Mouse (Mus musculus): Measurements from ENCODE around the gene Ppip5k2. TPM values are rescaled to one million over a fixed set of nuclear protein-coding genes. Genes with fewer than 3 reads are reported as not detected.
A peak's percentile ranks its signal among the peaks of the same experiment; 100 is the strongest.

Ppip5k2 gene
- polyA plus RNA-seq, 1 experiment from 2014 or later, result 56.9 TPM

GRCm38 (mm10) chr1:97698956-97699570 is 71.1 kb downstream of the Ppip5k2 start:
- no peak for DNase-seq (ENCODE audit: low spot score)
- H3K4me3 ChIP-seq (ENCODE audit: low read depth, low read length), result no peak overlapping the region
- H3K4me2 ChIP-seq (replicated peaks; ENCODE audit: low read depth, low read length), result no peak overlapping the region
- no peaks in the 10 kb centered on the region for H3K4me1 ChIP-seq (replicated peaks; ENCODE audit: control insufficient read depth, insufficient read depth, low read length)
- peak; percentile 55; the same call in 1 of the 2 replicates for ATAC-seq (ENCODE audit: low FRiP score)
- H3K27ac ChIP-seq (ENCODE audit: low read depth, low read length), result no peak overlapping the region
- 26% methylated on average over 11 of the region's 11 CpGs for WGBS
- no peak overlapping the region for H3K9ac ChIP-seq (ENCODE audit: low read depth, low read length)
- no peaks in the 10 kb centered on the region for H3K36me3 ChIP-seq (ENCODE audit: control insufficient read depth, insufficient read depth, low read length)
- H3K9me3 ChIP-seq (ENCODE audit: control insufficient read depth, low read length), result no peaks in the 10 kb centered on the region
- H3K27me3 ChIP-seq (ENCODE audit: control insufficient read depth, insufficient read depth, low read length), result no peaks in the 10 kb centered on the region

GRCm38 (mm10) chr1:97697273-97697672 is 72.9 kb downstream of the Ppip5k2 start:
- Histone ChIP-seq H3K4me2 (replicated peaks; ENCODE audit: low read depth, low read length) (no peak overlapping the region), H3K9ac (ENCODE audit: low read depth, low read length) (no peak overlapping the region), H3K36me3 (ENCODE audit: control insufficient read depth, insufficient read depth, low read length) (no peaks in the 10 kb centered on the region), H3K4me1 (replicated peaks; ENCODE audit: control insufficient read depth, insufficient read depth, low read length) (no peaks in the 10 kb centered on the region), H3K27me3 (ENCODE audit: control insufficient read depth, insufficient read depth, low read length) (no peaks in the 10 kb centered on the region), H3K27ac (ENCODE audit: low read depth, low read length) (no peak overlapping the region), H3K9me3 (ENCODE audit: control insufficient read depth, low read length) (no peaks in the 10 kb centered on the region), H3K4me3 (ENCODE audit: low read depth, low read length) (no peak overlapping the region)
- WGBS, result 89% methylated on average over 1 of the region's 1 CpGs
- DNase-seq (ENCODE audit: low spot score) (no peak), ATAC-seq (ENCODE audit: low FRiP score) (no peak)

GRCm38 (mm10) chr1:97693825-97694224 is 76.4 kb downstream of the Ppip5k2 start:
- Histone ChIP-seq H3K36me3 (ENCODE audit: control insufficient read depth, insufficient read depth, low read length) (no peaks in the 10 kb centered on the region), H3K9me3 (ENCODE audit: control insufficient read depth, low read length) (no peaks in the 10 kb centered on the region), H3K4me1 (replicated peaks; ENCODE audit: control insufficient read depth, insufficient read depth, low read length) (no peaks in the 10 kb centered on the region), H3K9ac (ENCODE audit: low read depth, low read length) (no peak overlapping the region), H3K27ac (ENCODE audit: low read depth, low read length) (no peak overlapping the region), H3K4me2 (replicated peaks; ENCODE audit: low read depth, low read length) (no peak overlapping the region), H3K4me3 (ENCODE audit: low read depth, low read length) (no peak overlapping the region), H3K27me3 (ENCODE audit: control insufficient read depth, insufficient read depth, low read length) (no peaks in the 10 kb centered on the region)
- ATAC-seq (ENCODE audit: low FRiP score), result no peak
- DNase-seq (ENCODE audit: low spot score), result no peak

GRCm38 (mm10) chr1:97688756-97689155 is 81.5 kb downstream of the Ppip5k2 start:
- Histone ChIP-seq H3K9ac (ENCODE audit: low read depth, low read length) (no peak overlapping the region), H3K27me3 (ENCODE audit: control insufficient read depth, insufficient read depth, low read length) (no peaks in the 10 kb centered on the region), H3K36me3 (ENCODE audit: control insufficient read depth, insufficient read depth, low read length) (no peaks in the 10 kb centered on the region), H3K27ac (ENCODE audit: low read depth, low read length) (no peak overlapping the region), H3K4me2 (replicated peaks; ENCODE audit: low read depth, low read length) (no peak overlapping the region), H3K4me3 (ENCODE audit: low read depth, low read length) (no peak overlapping the region), H3K9me3 (ENCODE audit: control insufficient read depth, low read length) (no peaks in the 10 kb centered on the region), H3K4me1 (replicated peaks; ENCODE audit: control insufficient read depth, insufficient read depth, low read length) (no peaks in the 10 kb centered on the region)
- DNase-seq (ENCODE audit: low spot score) (peak; percentile 64), ATAC-seq (ENCODE audit: low FRiP score) (peak; percentile 81)
- 19% methylated on average over 3 of the region's 3 CpGs for WGBS

GRCm38 (mm10) chr1:97676526-97677177 is 93.6 kb downstream of the Ppip5k2 start:
- no peak for ATAC-seq (ENCODE audit: low FRiP score)
- H3K4me1 ChIP-seq (replicated peaks; ENCODE audit: control insufficient read depth, insufficient read depth, low read length), result no peaks in the 10 kb centered on the region
- H3K4me3 ChIP-seq (ENCODE audit: low read depth, low read length), result no peak overlapping the region
- no peaks in the 10 kb centered on the region for H3K9me3 ChIP-seq (ENCODE audit: control insufficient read depth, low read length)
- H3K4me2 ChIP-seq (replicated peaks; ENCODE audit: low read depth, low read length), result no peak overlapping the region
- H3K27me3 ChIP-seq (ENCODE audit: control insufficient read depth, insufficient read depth, low read length), result no peaks in the 10 kb centered on the region
- H3K9ac ChIP-seq (ENCODE audit: low read depth, low read length), result no peak overlapping the region
- DNase-seq (ENCODE audit: low spot score), result no peak
- H3K36me3 ChIP-seq (ENCODE audit: control insufficient read depth, insufficient read depth, low read length), result no peaks in the 10 kb centered on the region
- WGBS, result 79% methylated on average over 4 of the region's 4 CpGs
- no peak overlapping the region for H3K27ac ChIP-seq (ENCODE audit: low read depth, low read length)

- H3K9me3 ChIP-seq (ENCODE audit: control insufficient read depth, low read length), result no peaks in the 10 kb centered on the region
- no peak for ATAC-seq (ENCODE audit: low FRiP score)
- no peak overlapping the region for H3K9ac ChIP-seq (ENCODE audit: low read depth, low read length)
- H3K4me3 ChIP-seq (ENCODE audit: low read depth, low read length), result no peak overlapping the region
- no peaks in the 10 kb centered on the region for H3K36me3 ChIP-seq (ENCODE audit: control insufficient read depth, insufficient read depth, low read length)
- no peaks in the 10 kb centered on the region for H3K27me3 ChIP-seq (ENCODE audit: control insufficient read depth, insufficient read depth, low read length)
- H3K27ac ChIP-seq (ENCODE audit: low read depth, low read length), result no peak overlapping the region
- no peak overlapping the region for H3K4me2 ChIP-seq (replicated peaks; ENCODE audit: low read depth, low read length)
- DNase-seq (ENCODE audit: low spot score), result no peak
- no peaks in the 10 kb centered on the region for H3K4me1 ChIP-seq (replicated peaks; ENCODE audit: control insufficient read depth, insufficient read depth, low read length)
- WGBS, result 57% methylated on average over 2 of the region's 2 CpGs
Measured at GRCm38 (mm10) chr1:97676115-97676514, 94.1 kb downstream of the Ppip5k2 start.

- no peak overlapping the region for H3K4me3 ChIP-seq (ENCODE audit: low read depth, low read length)
- H3K27me3 ChIP-seq (ENCODE audit: control insufficient read depth, insufficient read depth, low read length), result no peaks in the 10 kb centered on the region
- H3K4me1 ChIP-seq (replicated peaks; ENCODE audit: control insufficient read depth, insufficient read depth, low read length), result no peaks in the 10 kb centered on the region
- no peaks in the 10 kb centered on the region for H3K36me3 ChIP-seq (ENCODE audit: control insufficient read depth, insufficient read depth, low read length)
- no peak overlapping the region for H3K27ac ChIP-seq (ENCODE audit: low read depth, low read length)
- no peaks in the 10 kb centered on the region for H3K9me3 ChIP-seq (ENCODE audit: control insufficient read depth, low read length)
- 78% methylated on average over 2 of the region's 2 CpGs for WGBS
- ATAC-seq (ENCODE audit: low FRiP score) (no peak), DNase-seq (ENCODE audit: low spot score) (no peak)
- no peak overlapping the region for H3K4me2 ChIP-seq (replicated peaks; ENCODE audit: low read depth, low read length)
- no peak overlapping the region for H3K9ac ChIP-seq (ENCODE audit: low read depth, low read length)
Measured at GRCm38 (mm10) chr1:97672849-97673248, 97.4 kb downstream of the Ppip5k2 start.

- no peak for ATAC-seq (ENCODE audit: low FRiP score)
- no peaks in the 10 kb centered on the region for H3K36me3 ChIP-seq (ENCODE audit: control insufficient read depth, insufficient read depth, low read length)
- no peaks in the 10 kb centered on the region for H3K4me1 ChIP-seq (replicated peaks; ENCODE audit: control insufficient read depth, insufficient read depth, low read length)
- no peak overlapping the region for H3K9ac ChIP-seq (ENCODE audit: low read depth, low read length)
- no peaks in the 10 kb centered on the region for H3K9me3 ChIP-seq (ENCODE audit: control insufficient read depth, low read length)
- no peak for DNase-seq (ENCODE audit: low spot score)
- H3K27me3 ChIP-seq (ENCODE audit: control insufficient read depth, insufficient read depth, low read length), result no peaks in the 10 kb centered on the region
- WGBS, result 93% methylated on average over 1 of the region's 1 CpGs
- no peak overlapping the region for H3K27ac ChIP-seq (ENCODE audit: low read depth, low read length)
- no peak overlapping the region for H3K4me2 ChIP-seq (replicated peaks; ENCODE audit: low read depth, low read length)
- no peak overlapping the region for H3K4me3 ChIP-seq (ENCODE audit: low read depth, low read length)
Measured at GRCm38 (mm10) chr1:97667288-97667687, 102.9 kb downstream of the Ppip5k2 start.

- 22% methylated on average over 7 of the region's 7 CpGs for WGBS
- Histone ChIP-seq H3K4me1 (replicated peaks; ENCODE audit: control insufficient read depth, insufficient read depth, low read length) (no peaks in the 10 kb centered on the region), H3K9ac (ENCODE audit: low read depth, low read length) (peak overlapping the region; percentile 90), H3K9me3 (ENCODE audit: control insufficient read depth, low read length) (no peaks in the 10 kb centered on the region), H3K27ac (ENCODE audit: low read depth, low read length) (0 out of 2 replicates have a peak overlapping the region, but pooled peaks have one; percentile 96), H3K4me3 (ENCODE audit: low read depth, low read length) (peak overlapping the region; percentile 92), H3K27me3 (ENCODE audit: control insufficient read depth, insufficient read depth, low read length) (no peaks in the 10 kb centered on the region), H3K36me3 (ENCODE audit: control insufficient read depth, insufficient read depth, low read length) (no peaks in the 10 kb centered on the region), H3K4me2 (replicated peaks; ENCODE audit: low read depth, low read length) (peak overlapping the region; percentile 73)
- peak; percentile 23 for DNase-seq (ENCODE audit: low spot score)
- ATAC-seq (ENCODE audit: low FRiP score), result peak; percentile 17; the same call in 1 of the 2 replicates
Measured at GRCm38 (mm10) chr1:97662324-97662723, 107.9 kb downstream of the Ppip5k2 start.
